Mouse (Mus musculus) right cerebral cortex, postnatal 10 days (tissue): ENCODE results near the gene Ggt6.

Experiments used
- DNase-seq, 2 experiments: peaks; one replicate each; pipeline ENCODE4 v3.0.0; 2021; ENCODE audit warnings: low spot score in 2 of 2

The Ggt6 gene

DNA sequence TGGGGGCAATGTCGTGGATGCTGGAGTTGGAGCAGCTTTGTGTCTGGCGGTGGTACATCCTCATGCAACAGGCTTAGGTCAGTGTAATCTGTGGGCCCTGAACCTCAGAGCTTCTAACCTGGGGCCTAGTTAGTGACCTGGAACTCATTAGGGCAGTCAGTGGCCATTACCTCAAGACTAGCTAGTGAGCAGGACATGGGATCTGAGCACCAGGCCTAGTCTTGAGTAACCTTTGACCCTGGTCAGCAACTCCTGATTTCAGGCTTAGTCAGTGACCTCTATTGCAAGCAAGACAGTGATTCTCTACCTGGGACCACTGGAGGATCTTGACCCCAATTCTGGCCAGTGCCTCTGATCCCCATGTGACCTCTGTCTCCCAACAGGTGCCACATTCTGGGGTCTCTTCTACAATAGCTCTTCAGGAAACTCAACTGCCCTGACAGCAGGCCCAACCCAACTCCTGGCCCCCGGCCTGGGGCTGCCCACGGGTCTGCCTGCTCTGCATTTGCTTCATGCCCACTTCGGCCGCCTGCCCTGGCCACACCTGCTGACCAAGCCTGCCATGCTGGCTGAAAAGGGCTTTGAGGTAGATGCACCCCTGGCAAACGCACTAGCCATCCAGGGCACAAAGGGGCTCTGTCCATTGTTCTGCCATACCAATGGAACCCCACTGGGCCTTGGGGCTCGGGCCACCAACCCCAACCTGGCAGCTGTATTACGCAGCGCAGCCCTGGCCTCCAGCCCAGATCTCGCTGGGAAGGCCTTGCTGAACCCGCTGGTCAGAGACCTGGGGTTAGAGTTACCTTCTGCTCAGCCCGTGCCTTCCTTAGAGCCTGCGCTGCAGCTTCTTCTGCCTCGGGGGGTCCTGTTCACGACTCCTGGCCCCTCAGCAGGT, 1.7 kb downstream of the Ggt6 start:
- peak in 1 of 2 experiments; percentile 35 for DNase-seq

- DNase-seq, result no peak
Measured at GRCm38 (mm10) chr11:72438411-72438810, 3.1 kb downstream of the Ggt6 start.

- DNase-seq, result peak in 1 of 2 experiments; percentile 32
Measured at GRCm38 (mm10) chr11:72440597-72440964, 5.3 kb downstream of the Ggt6 start.

DNA sequence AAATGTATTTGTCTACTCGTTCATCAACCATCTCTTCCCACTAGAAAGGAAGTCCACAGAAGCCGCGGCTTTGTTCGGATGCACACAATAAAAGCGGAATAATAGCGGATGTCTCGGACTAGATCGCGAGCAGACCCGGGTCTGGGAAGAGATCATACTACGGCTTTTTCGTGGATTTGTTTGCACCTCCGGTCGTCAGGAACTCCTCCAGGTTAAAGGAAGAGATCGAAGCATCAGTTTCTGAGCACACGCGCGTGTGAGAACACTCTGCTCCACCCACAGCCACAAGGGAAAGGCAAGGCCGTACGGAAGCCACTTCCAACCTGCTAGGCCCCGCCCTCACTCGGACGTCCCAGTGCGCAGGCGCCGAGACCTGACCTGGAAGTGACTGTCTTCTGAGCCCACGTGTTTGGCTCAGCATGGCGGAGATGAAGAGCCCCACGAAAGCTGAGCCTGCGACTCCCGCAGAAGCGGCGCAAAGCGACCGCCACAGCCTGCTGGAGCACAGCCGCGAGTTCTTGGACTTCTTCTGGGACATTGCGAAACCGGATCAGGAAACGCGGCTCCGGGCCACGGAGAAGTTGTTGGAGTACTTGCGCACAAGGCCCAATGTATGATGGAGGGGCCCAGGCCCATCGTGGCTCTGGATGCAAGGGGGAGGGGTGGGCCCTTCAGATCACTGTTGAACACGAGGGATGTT, 5.8 kb downstream of the Ggt6 start, which contains the start of gene Mybbp1a:
TSS of gene Mybbp1a (plus strand) at position 391 of the 700 bp plus-strand sequence.
- peak; percentile 98 to 99 for DNase-seq

DNA sequence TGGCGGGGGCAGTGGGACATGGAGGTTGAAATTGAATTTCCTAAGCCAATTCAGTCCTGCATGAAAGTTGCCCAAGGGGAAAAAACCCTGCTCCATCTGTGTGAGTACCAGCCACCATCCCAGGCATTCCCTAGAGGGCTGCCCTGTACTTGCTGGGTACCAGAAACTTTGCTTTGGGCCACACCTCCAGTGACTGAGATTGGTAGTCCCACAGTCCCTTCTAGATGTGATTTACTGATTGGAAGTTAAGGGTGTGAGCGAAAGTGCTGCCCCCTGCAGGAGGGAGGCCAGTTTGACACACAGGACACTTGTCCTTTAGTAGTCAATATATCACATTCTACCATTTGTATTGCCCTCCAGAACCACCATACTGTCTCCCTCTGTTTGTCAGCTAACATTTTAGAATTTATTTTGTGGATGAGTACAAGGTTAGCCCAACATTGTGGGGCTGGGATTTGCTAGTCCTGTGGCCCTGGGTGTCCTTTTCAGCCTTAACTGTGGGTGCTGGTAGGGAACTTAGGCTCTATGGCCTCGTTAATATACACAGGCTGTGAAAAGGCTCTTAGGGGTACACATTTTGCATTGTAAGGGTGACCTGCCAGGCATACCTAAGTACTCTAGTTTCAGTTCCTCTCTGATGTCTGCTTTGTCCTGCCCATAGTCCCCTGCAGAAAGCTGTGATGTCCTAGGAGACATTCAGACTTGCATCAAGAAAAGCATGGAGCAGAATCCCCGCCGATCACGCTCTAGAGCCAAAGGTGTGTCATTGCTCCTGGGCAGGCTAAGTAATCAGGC, 11.2 kb downstream of the Ggt6 start:
- DNase-seq, result peak in 1 of 2 experiments; percentile 24

- no peak for DNase-seq
Measured at GRCm38 (mm10) chr11:72447475-72447874, 12.1 kb downstream of the Ggt6 start.

- no peak for DNase-seq
Measured at GRCm38 (mm10) chr11:72452140-72452665, 16.9 kb downstream of the Ggt6 start.

DNA sequence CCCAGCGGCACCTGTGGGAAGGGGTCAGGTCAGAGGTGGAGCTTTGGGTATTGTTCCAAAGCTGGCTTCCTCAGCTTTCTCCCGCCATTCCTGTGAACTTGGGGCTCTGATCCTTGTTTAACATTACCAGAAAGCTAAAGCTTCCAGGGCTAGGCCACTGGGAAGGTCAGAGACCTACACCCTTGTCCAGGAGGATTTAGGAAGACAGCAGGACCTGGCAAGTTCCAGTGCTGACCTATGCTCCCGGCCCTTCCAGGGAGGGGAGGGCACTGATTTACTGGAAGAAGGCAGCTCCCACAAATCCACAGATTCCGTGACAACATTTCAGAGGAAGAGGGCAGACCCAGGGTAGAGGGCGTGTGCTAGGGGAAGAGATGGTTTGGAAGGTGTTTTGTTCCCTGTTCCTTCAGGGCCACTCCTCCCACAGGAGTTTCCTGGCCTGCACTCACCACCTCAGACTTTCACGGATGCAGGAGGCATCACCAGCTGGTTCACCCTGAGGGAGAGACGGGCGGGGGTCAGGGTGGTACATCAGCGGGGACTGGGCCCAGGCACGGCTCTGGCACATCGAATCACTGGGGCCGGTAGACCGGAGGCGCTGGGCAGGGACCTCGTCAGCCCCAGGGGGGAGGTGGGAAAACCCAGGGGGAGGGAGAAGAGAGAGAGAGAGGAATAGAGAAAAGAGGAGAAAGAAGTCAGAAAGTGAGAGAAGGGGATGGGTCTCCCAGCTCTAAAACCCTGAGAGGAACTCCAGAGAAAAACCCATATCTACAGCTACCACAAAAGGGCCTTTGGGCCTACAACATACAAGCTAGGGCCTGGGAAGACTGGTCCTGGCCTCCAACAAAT, 18.0 kb downstream of the Ggt6 start:
- DNase-seq, result no peak

GRCm38 (mm10) chr11:72455694-72456093, 20.4 kb downstream of the Ggt6 start:
- DNase-seq, result peak; percentile 68 to 74

DNA sequence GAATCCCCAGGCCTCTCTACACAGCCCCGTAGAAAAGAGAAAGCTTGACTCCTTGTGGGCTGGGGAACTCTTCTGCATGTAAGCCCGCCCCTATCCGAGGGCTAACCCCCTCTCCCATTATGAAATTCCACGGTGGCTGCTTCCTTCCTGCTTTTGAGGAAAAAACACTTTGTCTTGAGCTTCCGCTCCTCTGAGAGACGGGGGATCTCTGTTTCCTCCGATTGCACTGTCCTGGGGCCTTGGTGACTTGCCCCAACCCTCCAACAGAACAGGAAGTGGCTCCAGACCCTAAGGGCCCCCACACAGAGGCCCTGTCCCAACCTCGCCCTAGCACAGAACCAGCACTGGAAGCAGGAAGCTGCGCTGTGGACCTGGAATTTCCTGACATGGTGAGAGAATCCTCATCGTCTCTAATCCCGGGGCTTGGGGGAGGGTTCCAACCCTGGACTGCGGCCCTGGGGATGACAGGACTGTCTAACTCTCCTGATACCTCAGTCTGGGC, 22.7 kb downstream of the Ggt6 start:
- no peak for DNase-seq

DNA sequence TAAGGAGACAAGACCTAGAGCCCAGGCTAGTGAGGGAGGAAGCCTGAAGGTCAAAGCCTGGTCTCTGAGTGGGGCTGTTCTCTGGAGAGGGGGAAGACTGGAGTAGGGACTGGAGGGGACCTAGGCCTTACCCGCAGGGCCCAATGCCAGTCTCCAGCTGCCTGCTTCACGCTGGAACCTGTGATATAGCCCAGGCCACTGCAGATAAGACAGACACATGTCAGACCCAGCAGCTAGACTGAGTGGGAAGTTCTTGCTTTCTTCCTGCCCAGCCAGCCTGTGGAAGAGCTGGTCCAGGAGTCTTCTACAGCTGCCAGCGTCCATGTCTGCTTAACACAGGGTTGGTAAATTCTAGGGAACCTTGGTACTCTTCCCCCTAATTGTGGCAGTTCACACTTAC, 23.2 kb downstream of the Ggt6 start:
- no peak for DNase-seq

DNA sequence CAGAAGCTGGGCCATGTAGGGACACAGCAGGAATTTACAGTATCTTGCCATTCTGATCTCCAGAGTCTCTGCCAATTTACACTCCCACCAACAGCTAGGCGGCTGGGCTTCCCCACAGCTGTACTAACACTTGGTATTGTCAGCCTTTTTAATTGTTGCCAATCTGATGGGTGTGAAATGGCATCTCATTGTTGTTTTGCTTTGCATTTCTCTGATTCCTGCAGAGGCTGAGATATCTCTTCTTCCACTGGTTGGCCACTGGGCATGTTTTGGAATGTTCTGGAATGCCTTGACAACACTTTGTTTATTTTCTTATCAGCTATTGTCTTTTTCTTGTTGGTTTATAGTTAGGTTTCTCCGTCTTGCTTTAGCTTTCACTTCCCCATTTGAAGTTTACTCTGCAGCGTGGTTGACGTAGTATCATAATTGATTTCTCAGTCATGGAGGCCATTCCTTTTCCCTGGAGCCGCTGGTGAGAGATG, 26.2 kb downstream of the Ggt6 start:
- DNase-seq, result no peak

GRCm38 (mm10) chr11:72464821-72465220, 29.5 kb downstream of the Ggt6 start:
- DNase-seq, result no peak

DNA sequence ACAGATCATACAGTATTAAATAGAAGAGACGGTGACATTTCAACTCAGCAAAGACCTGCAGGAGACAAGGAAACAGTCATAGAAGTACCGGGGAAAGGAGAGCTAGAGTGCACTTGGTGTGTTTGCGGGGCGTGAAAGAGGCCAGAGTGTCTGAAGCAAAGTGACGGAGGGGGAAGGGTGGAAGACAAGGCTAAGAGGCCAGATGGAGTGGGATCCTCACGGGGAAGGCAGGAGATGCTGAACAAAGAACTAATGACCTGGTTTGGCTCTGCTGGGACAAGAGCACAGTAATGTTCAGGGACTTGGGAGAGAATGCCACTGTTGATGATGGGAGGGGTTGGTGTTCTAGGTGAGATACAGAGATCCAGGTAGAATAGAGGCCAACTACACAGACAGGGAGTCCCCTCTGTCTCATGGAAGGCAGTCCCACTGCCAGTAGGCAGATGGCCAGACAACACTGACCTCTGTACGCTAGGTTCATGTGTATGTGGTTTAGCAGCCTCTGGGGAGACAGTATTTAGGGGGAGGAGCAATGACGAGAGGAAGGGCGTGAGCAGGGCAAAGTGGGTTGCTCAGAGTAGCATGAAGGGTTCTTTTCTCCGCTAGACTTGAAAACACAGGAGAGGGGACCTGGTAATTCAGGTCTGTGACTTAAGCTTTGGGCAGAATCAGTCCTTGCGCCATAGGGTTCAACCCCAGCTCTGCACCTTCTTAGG, 30.8 kb downstream of the Ggt6 start:
- no peak for DNase-seq

- no peak for DNase-seq
Measured at GRCm38 (mm10) chr11:72466694-72467507, 31.6 kb downstream of the Ggt6 start.

- DNase-seq, result no peak
Measured at GRCm38 (mm10) chr11:72468525-72468924, 33.2 kb downstream of the Ggt6 start.

GRCm38 (mm10) chr11:72469217-72469616, 33.9 kb downstream of the Ggt6 start:
- DNase-seq, result peak; percentile 76 to 80

DNA sequence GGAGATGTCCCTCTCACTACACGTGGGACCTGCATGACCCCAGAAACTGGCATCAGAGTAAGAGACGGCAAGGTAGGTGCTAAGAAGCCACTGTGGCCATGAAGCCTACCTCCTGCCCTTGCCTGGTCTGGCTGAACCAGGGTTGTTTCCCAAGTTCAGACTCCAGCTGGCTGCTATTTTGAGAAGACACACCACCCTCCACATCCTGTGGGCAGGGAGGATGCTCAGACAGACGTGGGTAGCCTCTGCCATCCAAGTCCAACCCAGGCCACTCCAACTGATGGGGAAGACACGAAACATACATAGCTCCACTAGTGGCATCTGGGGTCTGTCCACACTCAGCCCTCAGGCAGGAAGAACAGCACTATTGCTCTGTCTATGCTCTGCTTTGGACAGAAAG, 34.7 kb downstream of the Ggt6 start:
- DNase-seq, result no peak

DNA sequence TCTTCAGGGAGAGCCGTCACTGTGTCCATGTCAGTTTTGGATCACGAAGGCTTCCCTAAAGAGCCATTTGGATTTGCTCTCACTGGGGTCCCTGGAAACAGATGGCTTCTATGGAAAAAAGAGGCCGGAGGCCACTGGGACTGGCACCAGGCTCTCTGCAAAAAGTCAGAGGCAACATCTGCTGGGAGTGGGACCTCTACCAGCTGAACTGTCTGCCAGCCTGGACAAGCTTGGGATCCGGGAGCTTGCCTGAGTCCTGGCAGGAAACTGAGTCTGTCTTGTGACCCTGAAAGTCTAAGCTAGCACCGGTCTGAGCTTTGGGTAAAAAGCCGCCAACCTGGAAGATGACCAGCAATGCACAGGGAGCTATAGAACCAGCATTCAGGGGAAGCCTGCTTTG, 36.1 kb downstream of the Ggt6 start:
- DNase-seq, result no peak
